Mouse (Mus musculus): ENCODE results near the gene Angel1. TPM values are rescaled to one million over a fixed set of nuclear protein-coding genes. Genes with fewer than 3 reads are reported as not detected.

Angel1 gene
- polyA plus RNA-seq, 1 experiment from 2014 or later: 2.2 TPM

DNA sequence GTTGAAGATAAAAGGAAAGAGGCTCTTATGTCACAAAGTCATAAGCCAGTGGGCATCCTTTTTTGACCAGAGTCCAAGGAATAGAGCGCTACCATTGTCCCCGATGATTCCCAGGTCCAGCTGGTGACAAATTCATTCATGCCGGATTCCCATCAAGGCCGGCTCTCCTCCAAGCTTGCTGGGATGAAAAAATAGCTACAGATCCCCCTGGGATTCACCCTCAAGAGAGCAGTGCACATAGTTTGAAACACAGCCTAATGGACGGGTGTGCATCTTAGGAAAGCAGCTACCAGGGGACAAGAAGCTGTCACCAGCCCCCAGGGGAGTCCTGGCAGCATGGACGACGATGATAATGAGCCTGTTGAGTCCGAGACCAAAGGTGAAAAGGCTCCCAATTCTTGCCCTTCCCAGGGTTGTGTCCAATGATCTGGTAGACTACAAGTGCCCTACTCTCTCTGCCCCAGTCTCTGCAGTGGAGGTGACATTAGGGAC lies 8.1 kb upstream of the Angel1 start, which contains the start of gene Lrrc74a:
Gene Lrrc74a (plus strand): TSS at position 51 of the 492 bp plus-strand sequence.
- no peak for ATAC-seq
- WGBS: 84% methylated on average over 8 of the region's 8 CpGs
- Histone ChIP-seq H3K27ac (ENCODE audit: low read depth, low read length) (no peak within 1 kb of the TSS), H3K36me3 (ENCODE audit: control insufficient read depth, insufficient read depth) (no peaks in the 10 kb centered on the region), H3K9ac (ENCODE audit: low read depth, low read length) (no peak within 1 kb of the TSS), H3K27me3 (replicated peaks; ENCODE audit: control insufficient read depth, insufficient read depth, low read length) (no peaks in the 10 kb centered on the region), H3K4me3 (ENCODE audit: low read depth, low read length) (no peak within 1 kb of the TSS), H3K4me2 (replicated peaks; ENCODE audit: low read depth) (no peak within 1 kb of the TSS), H3K9me3 (ENCODE audit: control insufficient read depth) (no peaks in the 10 kb centered on the region), H3K4me1 (replicated peaks; ENCODE audit: control insufficient read depth, insufficient read depth, low read length) (no peaks in the 10 kb centered on the region)
- TF ChIP-seq CTCF (IDR thresholded peaks at IDR 0.05; ENCODE audit: low read depth): no peak

DNA sequence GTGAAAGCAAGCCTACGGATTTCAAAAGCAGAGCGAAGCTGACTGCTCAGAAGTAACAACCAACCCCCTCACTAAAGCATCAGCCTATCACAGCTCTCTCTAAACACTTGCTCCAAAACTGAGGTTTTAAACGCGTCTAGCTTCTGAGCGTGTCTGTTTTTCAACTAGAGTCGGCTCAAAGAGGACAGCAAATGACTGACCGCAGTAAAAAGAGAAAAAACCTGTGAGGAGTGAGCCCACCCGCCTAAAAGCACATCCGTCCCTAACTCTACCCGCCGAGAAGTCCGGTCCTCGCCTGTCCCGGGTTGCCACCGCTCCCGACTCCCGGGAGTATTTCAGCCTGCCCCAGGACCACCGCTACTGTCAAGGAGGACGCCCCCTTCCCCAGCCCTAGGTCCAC lies 554 bp downstream of the Angel1 start:
- no peaks in the 10 kb centered on the region for H3K27me3 ChIP-seq (replicated peaks; ENCODE audit: control insufficient read depth, insufficient read depth, low read length)
- WGBS: under 1% methylated on average over 19 of the region's 19 CpGs
- H3K27ac ChIP-seq (ENCODE audit: low read depth, low read length): no peak overlapping the region
- H3K4me3 ChIP-seq (ENCODE audit: low read depth, low read length): peak overlapping the region; percentile 65
- H3K9me3 ChIP-seq (ENCODE audit: control insufficient read depth): no peaks in the 10 kb centered on the region
- H3K4me1 ChIP-seq (replicated peaks; ENCODE audit: control insufficient read depth, insufficient read depth, low read length): 0 out of 2 replicates have a peak, but pooled peaks cover 3% of the 10 kb centered on the region
- no peaks in the 10 kb centered on the region for H3K36me3 ChIP-seq (ENCODE audit: control insufficient read depth, insufficient read depth)
- H3K9ac ChIP-seq (ENCODE audit: low read depth, low read length): peak overlapping the region; percentile 49
- ATAC-seq: no peak
- H3K4me2 ChIP-seq (replicated peaks; ENCODE audit: low read depth): peak overlapping the region; percentile 99
- no peak for TF ChIP-seq CTCF (IDR thresholded peaks at IDR 0.05; ENCODE audit: low read depth)

DNA sequence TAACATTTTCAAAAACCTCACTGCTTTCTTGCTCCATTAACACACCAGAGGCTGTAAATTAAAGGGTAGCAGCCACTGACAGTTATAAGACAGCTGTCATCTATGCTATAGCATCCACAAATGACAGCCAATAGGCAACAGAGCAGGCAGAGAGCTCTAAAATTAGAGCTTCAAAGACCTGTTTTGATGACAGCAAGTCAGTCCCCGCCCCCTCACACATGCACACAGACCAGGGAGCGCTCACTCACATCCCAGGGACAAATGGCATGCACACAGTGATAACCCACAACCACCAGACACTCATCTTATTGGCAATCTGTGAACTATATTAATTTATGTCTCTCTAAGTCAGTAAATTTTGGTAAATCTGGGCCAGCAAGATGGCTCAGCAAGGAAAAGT lies 2.0 kb downstream of the Angel1 start:
- H3K4me1 ChIP-seq (replicated peaks; ENCODE audit: control insufficient read depth, insufficient read depth, low read length): 0 out of 2 replicates have a peak, but pooled peaks cover 3% of the 10 kb centered on the region
- ATAC-seq: no peak
- H3K27ac ChIP-seq (ENCODE audit: low read depth, low read length): no peak overlapping the region
- no peaks in the 10 kb centered on the region for H3K27me3 ChIP-seq (replicated peaks; ENCODE audit: control insufficient read depth, insufficient read depth, low read length)
- 84% methylated on average over 2 of the region's 2 CpGs for WGBS
- H3K9ac ChIP-seq (ENCODE audit: low read depth, low read length): no peak overlapping the region
- no peaks in the 10 kb centered on the region for H3K36me3 ChIP-seq (ENCODE audit: control insufficient read depth, insufficient read depth)
- H3K4me3 ChIP-seq (ENCODE audit: low read depth, low read length): no peak overlapping the region
- TF ChIP-seq CTCF (IDR thresholded peaks at IDR 0.05; ENCODE audit: low read depth): no peak
- no peaks in the 10 kb centered on the region for H3K9me3 ChIP-seq (ENCODE audit: control insufficient read depth)
- H3K4me2 ChIP-seq (replicated peaks; ENCODE audit: low read depth): no peak overlapping the region

DNA sequence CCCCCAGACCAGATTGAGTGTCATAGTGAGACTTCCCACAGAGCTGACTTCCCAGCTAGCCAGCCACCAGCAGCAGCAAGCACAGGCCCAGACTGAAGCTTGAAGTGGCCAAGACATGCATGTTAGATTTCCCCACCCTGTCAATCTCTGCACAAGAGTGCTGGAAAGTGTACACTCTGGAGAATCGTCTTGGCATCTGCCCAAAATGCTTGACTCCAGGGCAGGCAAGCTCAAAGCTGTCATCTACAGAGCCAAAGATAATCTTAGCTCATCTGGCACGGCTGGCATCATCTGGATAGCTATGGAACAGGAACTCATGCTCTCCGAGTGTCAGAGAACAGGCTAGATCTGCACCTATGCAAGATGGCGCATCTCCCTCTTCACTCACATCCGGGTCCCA lies 4.8 kb downstream of the Angel1 start:
- Histone ChIP-seq H3K9me3 (ENCODE audit: control insufficient read depth) (no peaks in the 10 kb centered on the region), H3K9ac (ENCODE audit: low read depth, low read length) (no peak overlapping the region), H3K4me1 (replicated peaks; ENCODE audit: control insufficient read depth, insufficient read depth, low read length) (0 out of 2 replicates have a peak, but pooled peaks cover 3% of the 10 kb centered on the region), H3K4me3 (ENCODE audit: low read depth, low read length) (no peak overlapping the region), H3K27ac (ENCODE audit: low read depth, low read length) (no peak overlapping the region), H3K4me2 (replicated peaks; ENCODE audit: low read depth) (no peak overlapping the region), H3K27me3 (replicated peaks; ENCODE audit: control insufficient read depth, insufficient read depth, low read length) (no peaks in the 10 kb centered on the region), H3K36me3 (ENCODE audit: control insufficient read depth, insufficient read depth) (peaks cover 4% of the 10 kb centered on the region; the same call in 1 of the 2 replicates)
- ATAC-seq: no peak
- no peak for TF ChIP-seq CTCF (IDR thresholded peaks at IDR 0.05; ENCODE audit: low read depth)
- WGBS: 80% methylated on average over 5 of the region's 5 CpGs

DNA sequence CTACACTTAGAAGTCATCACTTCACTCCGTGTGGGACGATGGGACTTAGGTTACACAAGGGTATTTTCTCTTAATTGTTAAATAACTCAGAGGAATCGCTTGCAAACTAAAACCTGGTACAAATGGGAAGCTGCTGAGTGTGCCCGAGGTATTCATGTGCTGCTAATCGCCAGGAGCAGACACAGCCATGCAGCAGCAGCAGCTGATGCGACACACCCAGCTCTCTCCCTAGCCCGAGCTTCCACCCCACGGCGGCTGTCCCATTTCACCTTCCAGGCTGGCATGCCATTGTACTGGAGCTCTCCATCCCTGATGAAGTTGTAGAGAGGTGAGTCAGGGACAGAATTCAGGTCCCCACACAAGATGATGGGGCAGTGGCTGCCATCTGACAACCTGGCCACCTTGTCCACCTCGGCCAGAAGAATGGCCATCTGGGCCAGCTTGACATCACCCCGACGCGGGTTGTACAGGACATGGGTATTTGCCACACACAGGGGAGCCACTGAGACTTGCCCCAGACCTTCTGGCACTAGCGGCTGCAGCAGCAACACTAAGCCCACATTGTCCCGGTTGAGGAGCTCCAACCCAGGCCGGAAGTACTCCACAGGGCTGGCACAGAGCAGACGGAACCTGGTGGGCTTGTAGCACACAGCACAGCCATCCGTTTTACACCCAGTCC lies 6.2 kb downstream of the Angel1 start:
- Histone ChIP-seq H3K4me3 (ENCODE audit: low read depth, low read length) (no peak overlapping the region), H3K9ac (ENCODE audit: low read depth, low read length) (no peak overlapping the region), H3K4me2 (replicated peaks; ENCODE audit: low read depth) (no peak overlapping the region), H3K27me3 (replicated peaks; ENCODE audit: control insufficient read depth, insufficient read depth, low read length) (no peaks in the 10 kb centered on the region), H3K27ac (ENCODE audit: low read depth, low read length) (no peak overlapping the region), H3K4me1 (replicated peaks; ENCODE audit: control insufficient read depth, insufficient read depth, low read length) (0 out of 2 replicates have a peak, but pooled peaks cover 2% of the 10 kb centered on the region), H3K9me3 (ENCODE audit: control insufficient read depth) (no peaks in the 10 kb centered on the region), H3K36me3 (ENCODE audit: control insufficient read depth, insufficient read depth) (peaks cover 4% of the 10 kb centered on the region; the same call in 1 of the 2 replicates)
- no peak for TF ChIP-seq CTCF (IDR thresholded peaks at IDR 0.05; ENCODE audit: low read depth)
- 82% methylated on average over 18 of the region's 18 CpGs for WGBS
- no peak for ATAC-seq

DNA sequence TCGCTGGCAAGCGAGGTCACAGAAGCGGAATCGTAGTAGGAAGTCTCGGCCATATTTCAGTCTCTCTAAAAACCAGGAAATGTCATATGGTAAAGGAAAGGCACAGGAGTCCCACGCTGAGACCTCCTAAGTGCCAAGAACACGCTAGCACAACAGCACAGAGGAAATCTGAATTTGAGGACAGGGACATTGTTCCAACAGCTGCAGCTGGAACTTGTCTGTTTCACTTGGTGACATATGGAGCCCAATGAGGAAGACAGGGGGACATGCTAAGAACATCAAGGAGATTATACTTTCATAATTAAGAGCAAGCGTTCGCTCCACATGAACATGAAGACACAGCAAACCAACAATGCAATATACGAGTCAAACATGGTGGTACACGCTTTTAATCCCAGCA lies 9.3 kb downstream of the Angel1 start:
- H3K27me3 ChIP-seq (replicated peaks; ENCODE audit: control insufficient read depth, insufficient read depth, low read length): no peaks in the 10 kb centered on the region
- ATAC-seq: no peak
- no peak overlapping the region for H3K9ac ChIP-seq (ENCODE audit: low read depth, low read length)
- no peak overlapping the region for H3K4me2 ChIP-seq (replicated peaks; ENCODE audit: low read depth)
- H3K36me3 ChIP-seq (ENCODE audit: control insufficient read depth, insufficient read depth): peaks cover 4% of the 10 kb centered on the region; the same call in 1 of the 2 replicates
- H3K4me3 ChIP-seq (ENCODE audit: low read depth, low read length): no peak overlapping the region
- H3K9me3 ChIP-seq (ENCODE audit: control insufficient read depth): no peaks in the 10 kb centered on the region
- WGBS: 88% methylated on average over 11 of the region's 11 CpGs
- H3K27ac ChIP-seq (ENCODE audit: low read depth, low read length): no peak overlapping the region
- no peaks in the 10 kb centered on the region for H3K4me1 ChIP-seq (replicated peaks; ENCODE audit: control insufficient read depth, insufficient read depth, low read length)
- no peak for TF ChIP-seq CTCF (IDR thresholded peaks at IDR 0.05; ENCODE audit: low read depth)

All from intestine, postnatal 0 days (tissue).